In genomic region chr7:125222684-125223083, GRCm38 (mm10) we compare ENCODE assay signal across 22 mouse cellular contexts.
DNase-seq lines count a peak whose midpoint lies in the region; ATAC-seq lines count a peak whose summit lies in the region.
"Had no signal": no experiment of that assay in that cellular context is flagged by ENCODE, and none has a peak within 500 bp of the region (broad histone marks: within the 10 kb centered on the region; RNA-seq: fewer than 3 reads in every experiment).

No protein-coding gene starts in this region.

- H3K9ac ChIP-seq in embryonic facial prominence, embryonic 11.5 days (replicated peaks; ENCODE audit: low read length), result no peak overlapping the region
- H3K9ac ChIP-seq: embryonic facial prominence, embryonic 12.5 days; forebrain, embryonic 13.5 days; forebrain, embryonic 15.5 days; forebrain, postnatal 0 days had no signal

- no peak overlapping the region for H3K27ac ChIP-seq in embryonic facial prominence, embryonic 11.5 days (replicated peaks; ENCODE audit: low read depth, low read length)
- H3K27ac ChIP-seq in embryonic facial prominence, embryonic 10.5 days (replicated peaks), result no peak overlapping the region
- H3K27ac ChIP-seq in heart, embryonic 10.5 days, result no peak overlapping the region
- H3K27ac ChIP-seq: embryonic facial prominence, embryonic 12.5 days; forebrain, embryonic 13.5 days; forebrain, embryonic 15.5 days had no signal

- no peaks in the 10 kb centered on the region for H3K36me3 ChIP-seq in embryonic facial prominence, embryonic 11.5 days (replicated peaks; ENCODE audit: control insufficient read depth, insufficient read depth, low read depth, low read length)
- H3K36me3 ChIP-seq in embryonic facial prominence, embryonic 10.5 days (replicated peaks), result no peaks in the 10 kb centered on the region
- no peaks in the 10 kb centered on the region for H3K36me3 ChIP-seq in heart, embryonic 10.5 days
- H3K36me3 ChIP-seq in megakaryocyte, embryonic 14.5 days (replicated peaks; ENCODE audit: low read length), result no peaks in the 10 kb centered on the region
- H3K36me3 ChIP-seq: embryonic facial prominence, embryonic 12.5 days; forebrain, embryonic 15.5 days; G1E had no signal

- H3K4me2 ChIP-seq in embryonic facial prominence, embryonic 11.5 days (ENCODE audit: low read depth, low read length), result no peak overlapping the region
- H3K4me2 ChIP-seq: embryonic facial prominence, embryonic 12.5 days; forebrain, embryonic 13.5 days; forebrain, embryonic 15.5 days had no signal

- intact Hi-C loops in heart, postnatal 14 days (cut with DNase I), result no loop called here

- peak; percentile 52; the same call in 1 of the 2 replicates for ATAC-seq in embryonic facial prominence, embryonic 11.5 days (replicated peaks; ENCODE audit: insufficient number of reproducible peaks, low FRiP score, low TSS enrichment, low read depth)
- ATAC-seq in megakaryocyte, adult 5-6 weeks (ENCODE audit: poor library complexity, severe bottlenecking), result no peak
- ATAC-seq: activated CD4-positive, CD25-positive, alpha-beta regulatory T cell, adult 4 months; CD4-positive, CD25-positive, alpha-beta regulatory T cell, adult 4 months; forebrain, embryonic 13.5 days; forebrain, embryonic 15.5 days; forebrain, postnatal 0 days; Patski had no signal

- no peaks in the 10 kb centered on the region for H3K27me3 ChIP-seq in embryonic facial prominence, embryonic 11.5 days (ENCODE audit: control insufficient read depth, insufficient read depth, low read length)
- H3K27me3 ChIP-seq in embryonic facial prominence, embryonic 10.5 days (replicated peaks; ENCODE audit: low read depth, poor library complexity, severe bottlenecking), result no peaks in the 10 kb centered on the region
- no peaks in the 10 kb centered on the region for H3K27me3 ChIP-seq in heart, embryonic 10.5 days (ENCODE audit: insufficient read depth, poor library complexity, severe bottlenecking)
- no peaks in the 10 kb centered on the region for H3K27me3 ChIP-seq in megakaryocyte, embryonic 14.5 days (replicated peaks)
- H3K27me3 ChIP-seq: embryonic facial prominence, embryonic 12.5 days; forebrain, embryonic 13.5 days; forebrain, embryonic 15.5 days; Patski had no signal

- 94% methylated on average over 1 of the region's 1 CpGs for WGBS in embryonic facial prominence, embryonic 11.5 days
- WGBS in embryonic facial prominence, embryonic 10.5 days, result 89% methylated on average over 1 of the region's 1 CpGs
- 71% methylated on average over 1 of the region's 1 CpGs for WGBS in heart, embryonic 10.5 days

- no peaks in the 10 kb centered on the region for H3K4me1 ChIP-seq in embryonic facial prominence, embryonic 11.5 days (ENCODE audit: control insufficient read depth, insufficient read depth, low read length)
- peaks cover 5% of the 10 kb centered on the region for H3K4me1 ChIP-seq in embryonic facial prominence, embryonic 10.5 days
- no peaks in the 10 kb centered on the region for H3K4me1 ChIP-seq in heart, embryonic 10.5 days
- peaks cover 4% of the 10 kb centered on the region; the same call in 1 of the 2 replicates for H3K4me1 ChIP-seq in megakaryocyte, embryonic 14.5 days
- H3K4me1 ChIP-seq: forebrain, embryonic 13.5 days; forebrain, embryonic 15.5 days had no signal

- H3K9me3 ChIP-seq in embryonic facial prominence, embryonic 11.5 days (replicated peaks; ENCODE audit: control insufficient read depth, low read length), result no peaks in the 10 kb centered on the region
- no peaks in the 10 kb centered on the region for H3K9me3 ChIP-seq in embryonic facial prominence, embryonic 10.5 days
- H3K9me3 ChIP-seq in heart, embryonic 10.5 days, result no peaks in the 10 kb centered on the region
- H3K9me3 ChIP-seq in megakaryocyte, embryonic 14.5 days, result no peaks in the 10 kb centered on the region
- H3K9me3 ChIP-seq: embryonic facial prominence, embryonic 12.5 days; forebrain, embryonic 13.5 days; forebrain, embryonic 15.5 days; G1E had no signal

- H3K4me3 ChIP-seq in embryonic facial prominence, embryonic 11.5 days (ENCODE audit: low read depth, low read length), result no peak overlapping the region
- no peak overlapping the region for H3K4me3 ChIP-seq in embryonic facial prominence, embryonic 10.5 days
- H3K4me3 ChIP-seq in heart, embryonic 10.5 days, result no peak overlapping the region
- peak overlapping the region; percentile 79 for H3K4me3 ChIP-seq in megakaryocyte, embryonic 14.5 days (replicated peaks)
- H3K4me3 ChIP-seq: embryonic facial prominence, embryonic 12.5 days; forebrain, embryonic 13.5 days; forebrain, embryonic 15.5 days had no signal

- no peak for DNase-seq in embryonic facial prominence, embryonic 11.5 days (ENCODE audit: low spot score)
- no peak for DNase-seq in embryonic facial prominence, embryonic 10.5 days (ENCODE audit: low spot score)
- peak; percentile 58 for DNase-seq in heart, embryonic 10.5 days (ENCODE audit: low spot score)
- no peak for DNase-seq in heart, postnatal 14 days
- DNase-seq: adrenal gland, adult 8-10 months; adrenal gland, postnatal 14 days; adrenal gland, postnatal 36 days; B cell, adult 2 months; cerebellum, adult 11-12 months; cerebellum, adult 2 months; cerebellum, adult 9-10 months; cerebellum, postnatal 25 days; forebrain, postnatal 0 days had no signal
